Mouse (Mus musculus) erythroblast, embryonic 14.5 days (primary cell): Measurements from ENCODE around the gene Sirt4.

ENCODE experiments used
- GATA1 ChIP-seq: IDR thresholded peaks from 2 replicates; pipeline ENCODE4 v1.6.1; 2012; ENCODE audit warnings: low read length, inconsistent platforms, mixed read lengths
- TAL1 ChIP-seq: IDR thresholded peaks from 3 replicates; pipeline ENCODE4 v1.6.1; 2012; ENCODE audit warnings: low read length, inconsistent platforms, mixed read lengths

- TF ChIP-seq GATA1, result no peak
- TF ChIP-seq TAL1, result no peak
Measured at GRCm38 (mm10) chr5:115431061-115431897, 53.2 kb downstream of the Sirt4 start.
